Mouse (Mus musculus): ENCODE data around the gene Got1. TPM values are rescaled to one million over a fixed set of nuclear protein-coding genes. Genes with fewer than 3 reads are reported as not detected.

Got1 gene
- polyA plus RNA-seq, 1 experiment from 2014 or later: 34.3 TPM

DNA sequence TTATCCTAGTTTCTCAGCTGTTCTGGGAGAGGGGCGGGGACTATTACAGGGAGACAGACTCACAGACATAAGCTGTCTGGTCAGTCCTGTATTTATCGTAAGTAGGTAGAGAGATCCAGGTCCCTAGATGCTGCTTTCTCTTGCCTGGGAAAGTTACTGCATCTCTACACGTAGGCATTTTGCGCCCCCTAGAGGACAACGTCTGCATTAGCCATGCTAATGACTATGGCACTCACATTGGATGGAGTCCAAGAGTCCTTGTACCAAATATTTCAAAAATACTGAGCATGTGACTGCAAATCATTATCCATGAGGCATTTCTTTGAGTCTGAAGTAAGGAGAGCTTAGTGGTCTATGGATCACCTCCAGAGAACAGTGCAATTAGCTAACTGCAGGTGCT, 45.5 kb downstream of the Got1 start:
- no peak overlapping the region for H3K4me3 ChIP-seq
- H3K4me1 ChIP-seq: peaks cover 48% of the 10 kb centered on the region
- H3K36me3 ChIP-seq: no peaks in the 10 kb centered on the region
- H3K4me2 ChIP-seq: 0 out of 2 replicates have a peak overlapping the region, but pooled peaks have one; percentile 9
- peak overlapping the region; percentile 87 for H3K27ac ChIP-seq
- WGBS: 18% methylated on average over 5 of the region's 5 CpGs
- H3K27me3 ChIP-seq: no peaks in the 10 kb centered on the region
- no peaks in the 10 kb centered on the region for H3K9me3 ChIP-seq
- no peak for ATAC-seq (ENCODE audit: insufficient number of reproducible peaks, insufficient read depth, low FRiP score, low TSS enrichment, low read depth)
- H3K9ac ChIP-seq: no peak overlapping the region

DNA sequence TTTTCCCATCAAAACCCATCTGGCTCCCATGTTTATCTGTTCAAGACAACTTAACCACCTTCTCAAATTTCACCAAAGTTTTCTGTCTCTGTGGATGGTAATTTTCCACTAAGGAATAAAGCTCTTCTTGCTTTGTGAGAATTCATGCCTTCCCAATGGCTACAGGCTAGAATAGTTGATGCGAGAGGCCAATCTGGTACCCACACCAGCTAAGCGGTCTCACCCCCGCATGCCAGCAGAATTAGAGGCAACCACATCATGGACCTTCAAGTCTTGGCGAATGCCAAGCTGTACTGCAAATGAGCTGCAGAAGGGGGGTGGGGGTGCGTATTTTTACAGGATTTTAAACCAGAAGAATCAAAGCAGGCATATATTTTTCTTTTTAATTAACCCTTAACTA, 47.0 kb downstream of the Got1 start:
- H3K27me3 ChIP-seq: no peaks in the 10 kb centered on the region
- no peaks in the 10 kb centered on the region for H3K9me3 ChIP-seq
- H3K4me2 ChIP-seq: no peak overlapping the region
- H3K27ac ChIP-seq: peak overlapping the region; percentile 68; the same call in 1 of the 2 replicates
- H3K36me3 ChIP-seq: no peaks in the 10 kb centered on the region
- H3K9ac ChIP-seq: no peak overlapping the region
- WGBS: 32% methylated on average over 5 of the region's 5 CpGs
- H3K4me1 ChIP-seq: peaks cover 48% of the 10 kb centered on the region
- no peak overlapping the region for H3K4me3 ChIP-seq
- no peak for ATAC-seq (ENCODE audit: insufficient number of reproducible peaks, insufficient read depth, low FRiP score, low TSS enrichment, low read depth)

DNA sequence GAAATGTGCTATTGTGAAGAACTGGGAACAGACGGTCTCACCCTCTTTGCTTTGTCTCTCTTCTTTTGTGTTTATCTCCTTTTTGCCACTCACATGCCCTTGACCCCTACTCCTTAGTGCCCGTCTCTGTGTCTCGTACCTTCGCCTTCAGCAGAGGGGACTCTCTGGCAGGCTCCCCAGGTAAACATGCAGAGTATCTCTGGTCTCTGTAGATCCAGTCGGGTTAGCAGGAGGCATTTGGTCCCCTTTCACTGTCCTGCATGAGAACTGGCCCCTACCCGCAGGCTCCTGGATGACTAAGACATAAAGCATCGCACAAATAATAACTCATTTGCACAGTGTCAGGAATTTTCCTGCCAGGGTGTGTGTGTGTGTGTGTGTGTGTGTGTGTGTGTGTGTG, 48.3 kb downstream of the Got1 start:
- H3K9me3 ChIP-seq: no peaks in the 10 kb centered on the region
- H3K4me3 ChIP-seq: no peak overlapping the region
- H3K9ac ChIP-seq: no peak overlapping the region
- no peaks in the 10 kb centered on the region for H3K27me3 ChIP-seq
- no peak overlapping the region for H3K27ac ChIP-seq
- ATAC-seq (ENCODE audit: insufficient number of reproducible peaks, insufficient read depth, low FRiP score, low TSS enrichment, low read depth): no peak
- 76% methylated on average over 7 of the region's 7 CpGs for WGBS
- H3K36me3 ChIP-seq: no peaks in the 10 kb centered on the region
- no peak overlapping the region for H3K4me2 ChIP-seq
- peaks cover 43% of the 10 kb centered on the region for H3K4me1 ChIP-seq

DNA sequence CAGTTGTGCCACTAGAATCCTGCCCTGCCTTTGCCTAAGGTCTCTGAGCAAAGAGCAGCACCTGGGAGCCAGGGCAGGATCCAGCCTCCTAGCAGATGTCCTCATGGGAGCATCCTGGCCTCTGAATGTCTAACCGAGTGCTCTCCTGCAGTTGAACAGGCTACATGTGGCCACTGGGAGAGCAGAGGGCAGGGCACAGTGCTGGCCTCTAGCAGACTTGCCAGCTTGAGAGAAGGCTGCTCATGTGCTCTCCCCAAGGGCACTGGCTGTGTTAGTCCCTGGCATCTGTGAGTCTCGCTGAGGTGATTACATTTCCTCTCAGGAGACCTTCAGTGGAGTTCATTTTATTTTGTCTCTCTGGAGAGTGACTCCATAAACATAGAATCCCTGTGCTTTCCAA, 48.8 kb downstream of the Got1 start:
- H3K4me1 ChIP-seq: peaks cover 40% of the 10 kb centered on the region
- H3K9ac ChIP-seq: no peak overlapping the region
- H3K36me3 ChIP-seq: no peaks in the 10 kb centered on the region
- no peak overlapping the region for H3K4me3 ChIP-seq
- H3K27me3 ChIP-seq: no peaks in the 10 kb centered on the region
- no peak overlapping the region for H3K4me2 ChIP-seq
- WGBS: 41% methylated on average over 2 of the region's 2 CpGs
- H3K9me3 ChIP-seq: no peaks in the 10 kb centered on the region
- no peak for ATAC-seq (ENCODE audit: insufficient number of reproducible peaks, insufficient read depth, low FRiP score, low TSS enrichment, low read depth)
- no peak overlapping the region for H3K27ac ChIP-seq

DNA sequence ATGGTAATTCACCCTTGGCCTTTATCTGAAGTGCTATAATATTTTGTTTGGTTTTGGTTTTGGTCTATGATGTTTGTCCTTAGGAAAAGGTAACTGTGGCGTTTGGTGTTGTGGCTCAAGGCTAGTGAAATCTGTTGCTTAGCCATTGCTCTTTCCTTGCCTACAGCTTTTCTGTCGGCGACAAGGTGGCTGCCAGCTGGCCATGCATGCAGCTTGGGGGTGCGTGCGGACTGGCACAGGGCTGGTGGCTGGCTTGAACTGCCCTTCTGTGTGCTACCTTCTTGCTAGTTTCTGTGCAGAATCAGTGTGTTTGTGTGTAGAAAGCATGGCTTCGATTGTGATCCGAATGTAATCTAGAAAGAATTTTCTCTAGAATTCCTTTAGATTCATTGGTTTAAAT, 51.6 kb downstream of the Got1 start:
- peaks cover 21% of the 10 kb centered on the region for H3K4me1 ChIP-seq
- no peaks in the 10 kb centered on the region for H3K9me3 ChIP-seq
- no peak overlapping the region for H3K27ac ChIP-seq
- no peak for ATAC-seq (ENCODE audit: insufficient number of reproducible peaks, insufficient read depth, low FRiP score, low TSS enrichment, low read depth)
- 0 out of 2 replicates have a peak, but pooled peaks cover 5% of the 10 kb centered on the region for H3K36me3 ChIP-seq
- H3K4me3 ChIP-seq: no peak overlapping the region
- WGBS: 88% methylated on average over 7 of the region's 7 CpGs
- H3K27me3 ChIP-seq: no peaks in the 10 kb centered on the region
- H3K9ac ChIP-seq: no peak overlapping the region
- no peak overlapping the region for H3K4me2 ChIP-seq

DNA sequence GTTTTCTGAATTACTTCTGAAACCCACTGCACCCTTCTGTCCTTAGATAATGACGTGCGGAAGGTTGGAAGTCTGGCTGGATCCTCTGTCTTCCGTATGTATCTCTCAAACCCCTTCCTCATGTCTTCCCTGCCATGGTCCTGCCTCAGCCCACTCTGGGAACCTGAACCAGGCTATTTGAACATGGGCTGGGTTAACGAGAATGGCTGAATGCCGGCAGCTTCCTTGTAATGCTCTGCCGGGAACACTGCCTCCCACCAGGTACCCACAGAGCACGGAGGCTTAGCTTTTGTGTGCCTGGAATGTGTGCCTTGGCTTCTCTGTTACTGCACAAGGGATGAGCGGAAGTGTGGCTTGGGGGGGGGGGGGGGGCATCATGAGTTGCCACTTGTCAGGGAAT, 52.1 kb downstream of the Got1 start:
- no peak overlapping the region for H3K27ac ChIP-seq
- no peaks in the 10 kb centered on the region for H3K27me3 ChIP-seq
- H3K4me3 ChIP-seq: no peak overlapping the region
- ATAC-seq (ENCODE audit: insufficient number of reproducible peaks, insufficient read depth, low FRiP score, low TSS enrichment, low read depth): no peak
- H3K4me1 ChIP-seq: peaks cover 16% of the 10 kb centered on the region
- H3K9ac ChIP-seq: no peak overlapping the region
- 0 out of 2 replicates have a peak, but pooled peaks cover 5% of the 10 kb centered on the region for H3K36me3 ChIP-seq
- no peak overlapping the region for H3K4me2 ChIP-seq
- 68% methylated on average over 8 of the region's 8 CpGs for WGBS
- no peaks in the 10 kb centered on the region for H3K9me3 ChIP-seq

DNA sequence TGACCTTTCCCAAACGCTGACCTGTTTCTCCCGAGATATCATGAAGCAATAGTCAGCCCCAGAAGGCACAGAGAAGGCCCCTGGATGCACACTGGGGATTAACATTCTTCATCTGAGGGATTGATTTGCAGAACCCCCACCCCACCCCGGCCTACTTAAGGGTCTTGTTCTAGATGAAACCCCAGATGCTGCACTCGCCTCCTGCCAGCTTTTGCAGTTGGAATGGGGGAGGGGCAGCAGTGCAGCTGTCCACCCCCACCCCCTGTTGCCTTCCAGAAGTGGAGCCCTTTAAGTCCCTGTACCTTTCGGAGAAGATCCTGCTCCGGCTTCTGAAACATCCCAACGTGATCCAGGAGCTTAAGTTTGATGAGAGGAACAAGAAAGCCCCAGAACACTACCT, 55.1 kb downstream of the Got1 start:
- Histone ChIP-seq H3K4me2 (no peak overlapping the region), H3K9ac (no peak overlapping the region), H3K4me3 (no peak overlapping the region), H3K4me1 (peaks cover 3% of the 10 kb centered on the region; the same call in 1 of the 2 replicates), H3K27me3 (no peaks in the 10 kb centered on the region), H3K9me3 (no peaks in the 10 kb centered on the region), H3K36me3 (0 out of 2 replicates have a peak, but pooled peaks cover 5% of the 10 kb centered on the region), H3K27ac (no peak overlapping the region)
- no peak for ATAC-seq (ENCODE audit: insufficient number of reproducible peaks, insufficient read depth, low FRiP score, low TSS enrichment, low read depth)
- 48% methylated on average over 7 of the region's 7 CpGs for WGBS

DNA sequence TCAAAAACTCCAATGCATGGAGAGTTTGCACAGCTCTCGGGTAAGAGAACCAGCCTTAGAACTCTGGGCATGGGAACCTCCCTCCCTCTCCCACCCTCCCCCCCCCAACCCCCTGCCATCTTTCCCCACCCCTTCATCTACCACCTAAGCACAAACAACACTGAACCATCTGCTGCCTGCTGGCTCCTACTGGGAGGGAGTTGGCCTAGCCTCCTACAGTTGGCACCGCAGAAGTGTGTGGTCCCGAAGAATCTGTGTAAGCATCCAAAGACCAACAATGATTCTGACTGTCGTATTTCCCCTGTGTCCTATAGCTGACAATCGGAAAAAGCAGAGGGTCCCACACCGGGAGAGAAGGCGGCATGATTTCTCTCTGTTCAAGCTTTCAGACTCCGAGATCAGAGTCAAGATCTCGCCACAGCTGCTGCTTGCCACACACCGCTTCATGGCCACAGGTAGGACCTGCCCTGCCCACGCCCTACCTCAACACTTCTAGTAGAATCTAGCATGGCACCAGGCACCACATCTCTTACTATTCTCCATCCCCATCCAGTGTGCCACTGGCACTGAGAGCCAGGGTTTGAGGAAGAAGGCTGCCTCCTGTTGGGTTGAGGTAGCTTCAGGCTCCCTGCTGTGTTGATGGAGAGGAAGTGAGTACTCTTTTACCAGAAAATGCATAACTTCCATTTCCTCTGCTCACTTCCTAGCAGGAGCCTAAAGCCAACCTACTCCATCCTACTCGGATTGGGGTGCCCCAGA, 56.3 kb downstream of the Got1 start:
- Histone ChIP-seq H3K27ac (no peak overlapping the region), H3K9ac (no peak overlapping the region), H3K4me1 (peaks cover 3% of the 10 kb centered on the region; the same call in 1 of the 2 replicates), H3K4me2 (no peak overlapping the region), H3K27me3 (no peaks in the 10 kb centered on the region), H3K4me3 (no peak overlapping the region), H3K9me3 (no peaks in the 10 kb centered on the region), H3K36me3 (0 out of 2 replicates have a peak, but pooled peaks cover 5% of the 10 kb centered on the region)
- 78% methylated on average over 12 of the region's 12 CpGs for WGBS
- ATAC-seq (ENCODE audit: insufficient number of reproducible peaks, insufficient read depth, low FRiP score, low TSS enrichment, low read depth): no peak

DNA sequence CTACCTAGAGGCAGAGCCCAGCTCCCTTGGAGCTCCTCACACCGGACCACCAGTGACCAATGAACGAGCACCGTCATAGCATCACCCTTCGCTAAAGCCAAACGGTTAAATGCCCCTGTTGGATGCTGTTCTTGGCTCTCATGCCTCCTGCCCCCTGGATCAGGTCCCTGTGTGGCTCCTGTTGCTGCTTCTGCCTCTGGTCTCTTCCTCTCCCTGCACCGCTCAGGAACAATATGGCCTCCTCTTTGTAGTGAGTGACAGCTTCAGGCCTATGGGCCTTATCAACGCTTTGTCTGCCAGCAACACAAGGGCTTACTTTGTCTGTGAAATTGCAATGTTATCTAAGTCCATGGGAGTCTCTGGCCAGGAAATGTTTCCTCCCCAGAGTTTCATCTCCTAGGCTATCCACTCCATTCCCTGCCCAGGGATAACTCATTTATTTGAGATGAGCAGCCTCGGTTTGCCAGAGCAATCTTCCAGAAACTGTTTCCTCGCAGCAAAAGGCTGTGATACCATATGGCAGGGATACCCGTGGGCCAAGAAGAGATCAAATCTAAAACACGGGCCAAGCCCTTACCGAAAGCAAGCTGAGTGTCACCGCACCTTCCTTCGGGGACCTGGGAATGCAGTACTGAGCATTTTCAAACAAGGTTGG, 58.7 kb downstream of the Got1 start:
- no peaks in the 10 kb centered on the region for H3K9me3 ChIP-seq
- H3K27me3 ChIP-seq: no peaks in the 10 kb centered on the region
- H3K4me2 ChIP-seq: no peak overlapping the region
- H3K9ac ChIP-seq: no peak overlapping the region
- H3K36me3 ChIP-seq: 0 out of 2 replicates have a peak, but pooled peaks cover 5% of the 10 kb centered on the region
- WGBS: 91% methylated on average over 14 of the region's 14 CpGs
- peaks cover 3% of the 10 kb centered on the region; the same call in 1 of the 2 replicates for H3K4me1 ChIP-seq
- H3K4me3 ChIP-seq: no peak overlapping the region
- ATAC-seq (ENCODE audit: insufficient number of reproducible peaks, insufficient read depth, low FRiP score, low TSS enrichment, low read depth): no peak
- no peak overlapping the region for H3K27ac ChIP-seq

DNA sequence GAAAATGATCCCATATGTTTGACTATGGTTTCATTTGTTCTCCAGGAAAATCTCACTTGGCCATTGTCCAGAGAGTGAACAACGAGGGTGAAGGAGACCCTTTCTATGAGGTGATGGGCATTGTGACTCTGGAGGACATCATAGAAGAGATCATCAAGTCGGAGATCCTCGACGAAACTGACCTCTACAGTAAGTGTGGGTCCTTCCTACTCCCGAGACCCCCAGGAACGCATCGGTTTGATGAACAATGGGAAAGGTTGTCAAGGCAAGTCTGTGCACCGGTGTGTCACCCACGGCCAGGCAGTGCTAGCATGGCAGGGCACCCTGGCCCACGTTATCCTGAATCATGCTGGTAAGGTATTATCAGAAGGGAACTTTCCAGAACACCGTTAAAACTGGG, 59.3 kb downstream of the Got1 start:
- WGBS: 90% methylated on average over 11 of the region's 11 CpGs
- H3K4me3 ChIP-seq: no peak overlapping the region
- ATAC-seq (ENCODE audit: insufficient number of reproducible peaks, insufficient read depth, low FRiP score, low TSS enrichment, low read depth): no peak

DNA sequence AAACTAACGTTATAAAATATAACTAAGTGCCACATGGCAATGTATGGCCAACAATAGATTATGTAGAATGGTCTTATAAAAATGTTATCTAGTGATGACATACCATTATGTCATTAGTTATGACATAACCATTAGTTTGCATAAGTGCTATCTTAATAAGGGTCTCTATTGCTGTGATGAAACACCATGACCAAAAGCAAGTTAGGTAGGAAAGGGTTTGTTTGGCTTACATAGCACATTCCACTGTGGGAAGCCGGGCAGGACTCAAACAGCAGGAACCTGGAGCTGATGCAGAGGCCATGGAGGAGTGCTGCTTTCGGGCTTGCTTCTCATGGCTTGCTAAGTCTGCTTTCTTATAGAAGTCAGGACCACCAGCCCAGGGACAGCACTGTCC, 60.1 kb downstream of the Got1 start:
- no peak overlapping the region for H3K4me3 ChIP-seq
- no peaks in the 10 kb centered on the region for H3K36me3 ChIP-seq
- WGBS: 79% methylated on average over 3 of the region's 3 CpGs
- no peak for ATAC-seq (ENCODE audit: insufficient number of reproducible peaks, insufficient read depth, low FRiP score, low TSS enrichment, low read depth)
- H3K9ac ChIP-seq: no peak overlapping the region
- H3K9me3 ChIP-seq: no peaks in the 10 kb centered on the region
- H3K27me3 ChIP-seq: no peaks in the 10 kb centered on the region
- no peak overlapping the region for H3K4me2 ChIP-seq
- H3K27ac ChIP-seq: no peak overlapping the region
- H3K4me1 ChIP-seq: peaks cover 6% of the 10 kb centered on the region; the same call in 1 of the 2 replicates

More for the DNA sequence above, 59.3 kb downstream of the Got1 start:
- Histone ChIP-seq H3K4me2 (no peak overlapping the region), H3K9ac (no peak overlapping the region), H3K27ac (no peak overlapping the region), H3K9me3 (no peaks in the 10 kb centered on the region), H3K4me1 (peaks cover 8% of the 10 kb centered on the region; the same call in 1 of the 2 replicates), H3K27me3 (no peaks in the 10 kb centered on the region), H3K36me3 (0 out of 2 replicates have a peak, but pooled peaks cover 5% of the 10 kb centered on the region)

Measured in embryonic facial prominence, embryonic 13.5 days (tissue).